Mouse (Mus musculus) erythroblast, adult 5-6 weeks (primary cell): ENCODE data around the gene Zfp638. TPM values are rescaled to one million over a fixed set of nuclear protein-coding genes. Genes with fewer than 3 reads are reported as not detected.
A peak's percentile ranks its signal among the peaks of the same experiment; 100 is the strongest.

Experiments
- ATAC-seq: replicated peaks from 2 replicates; pipeline ENCODE4 v1.8.0; 2016; ENCODE audit warnings: moderate number of reproducible peaks, mild to moderate bottlenecking, moderate TSS enrichment, inconsistent platforms; ENCODE audit not compliant: poor library complexity, low FRiP score, severe bottlenecking
- total RNA-seq, 2 experiments: library from RNA; stranded (forward) in 1 of 2; stranded (reverse) in 1 of 2; fragments of 150-400 nt in 1 of 2; fragments of 200-764, 138-1000 nt in 1 of 2; gene quantifications; 2 replicates each; pipeline versions ENCODE4 v1.2.3 to v1.2.4; 2015 to 2017; ENCODE audit warnings: low replicate concordance in 2 of 2

Zfp638 gene
- total RNA-seq, 2 experiments from 2014 or later = 82.2 to 82.6 TPM

GRCm38 (mm10) chr6:83886789-83887188 lies 19.9 kb downstream of the Zfp638 start:
- no peak for ATAC-seq

- ATAC-seq = no peak
Observed at GRCm38 (mm10) chr6:83888802-83889201, 21.9 kb downstream of the Zfp638 start.

GRCm38 (mm10) chr6:83890281-83891015 lies 23.5 kb downstream of the Zfp638 start:
- ATAC-seq = no peak

GRCm38 (mm10) chr6:83891251-83891650 lies 24.3 kb downstream of the Zfp638 start:
- ATAC-seq = no peak

- ATAC-seq = no peak
Observed at GRCm38 (mm10) chr6:83891687-83892086, 24.8 kb downstream of the Zfp638 start.

- no peak for ATAC-seq
Observed at GRCm38 (mm10) chr6:83893086-83893485, 26.2 kb downstream of the Zfp638 start.

GRCm38 (mm10) chr6:83893584-83893983 lies 26.7 kb downstream of the Zfp638 start:
- no peak for ATAC-seq

- ATAC-seq = no peak
Observed at GRCm38 (mm10) chr6:83899142-83899541, 32.2 kb downstream of the Zfp638 start.

- ATAC-seq = no peak
Observed at GRCm38 (mm10) chr6:83905276-83905675, 38.4 kb downstream of the Zfp638 start.

- no peak for ATAC-seq
Observed at GRCm38 (mm10) chr6:83906659-83907058, 39.8 kb downstream of the Zfp638 start.

- no peak for ATAC-seq
Observed at GRCm38 (mm10) chr6:83908386-83908785, 41.5 kb downstream of the Zfp638 start.

GRCm38 (mm10) chr6:83913710-83914109 lies 46.8 kb downstream of the Zfp638 start:
- peak; percentile 29; the same call in 1 of the 2 replicates for ATAC-seq

- ATAC-seq = peak; percentile 100
Observed at GRCm38 (mm10) chr6:83914183-83914719, 47.3 kb downstream of the Zfp638 start.

- peak; percentile 49 for ATAC-seq
Observed at GRCm38 (mm10) chr6:83914720-83915271, 47.9 kb downstream of the Zfp638 start.

GRCm38 (mm10) chr6:83927418-83927817 lies 60.5 kb downstream of the Zfp638 start:
- ATAC-seq = no peak

- no peak for ATAC-seq
Observed at GRCm38 (mm10) chr6:83928225-83928624, 61.3 kb downstream of the Zfp638 start.

GRCm38 (mm10) chr6:83939492-83939891 lies 72.6 kb downstream of the Zfp638 start:
- no peak for ATAC-seq

- ATAC-seq = no peak
Observed at GRCm38 (mm10) chr6:83942806-83943205, 75.9 kb downstream of the Zfp638 start.

GRCm38 (mm10) chr6:83953603-83954002 lies 86.7 kb downstream of the Zfp638 start:
- ATAC-seq = no peak

- no peak for ATAC-seq
Observed at GRCm38 (mm10) chr6:83987642-83988041, 120.7 kb downstream of the Zfp638 start.

- no peak for ATAC-seq
Observed at GRCm38 (mm10) chr6:84002716-84003115, 135.8 kb downstream of the Zfp638 start.
